Mouse (Mus musculus) ES-E14 (cell line): ENCODE data around the gene Zfp382. TPM values are rescaled to one million over a fixed set of nuclear protein-coding genes. Genes with fewer than 3 reads are reported as not detected.

ENCODE experiments used
- DNase-seq: peaks from one replicate; pipeline ENCODE4 v3.0.0-alpha.2; 2013; ENCODE audit warnings: low read depth, low spot score
- H3K27ac ChIP-seq: 2 replicates; pipeline ENCODE4 v1.5.1; 2012; ENCODE audit warnings: low read depth, mild to moderate bottlenecking, low read length, moderate library complexity, mixed read lengths; ENCODE audit not compliant: poor library complexity, insufficient read depth, severe bottlenecking
- H3K36me3 ChIP-seq: 2 replicates; pipeline ENCODE4 v1.6.1; 2012; ENCODE audit warnings: mild to moderate bottlenecking, low read length, moderate library complexity, mixed read lengths; ENCODE audit not compliant: control insufficient read depth, poor library complexity, insufficient read depth, severe bottlenecking
- H3K4me1 ChIP-seq, 2 experiments: fragments of 150-350 bp in 1 of 2; sonication (generic) in 1 of 2; 2 replicates each; pipeline ENCODE4 v1.6.1; 2012; ENCODE audit warnings: low read length in 2 of 2, mild to moderate bottlenecking in 1 of 2, mixed read lengths in 1 of 2; ENCODE audit not compliant: control insufficient read depth in 2 of 2, insufficient read depth in 2 of 2, poor library complexity in 1 of 2
- H3K4me3 ChIP-seq, 2 experiments: fragments of 150-350 bp in 1 of 2; sonication (generic) in 1 of 2; 2 replicates each; pipeline ENCODE4 v1.5.1; 2012; ENCODE audit warnings: low read length in 2 of 2, low read depth in 1 of 2, mild to moderate bottlenecking in 1 of 2, mixed read lengths in 1 of 2; ENCODE audit not compliant: insufficient read depth in 1 of 2, poor library complexity in 1 of 2, severe bottlenecking in 1 of 2
- H3K9ac ChIP-seq: 2 replicates; pipeline ENCODE4 v1.6.1; 2012; ENCODE audit warnings: low read depth, mild to moderate bottlenecking, low read length, mixed read lengths; ENCODE audit not compliant: poor library complexity, insufficient read depth, severe bottlenecking
- H3K9me3 ChIP-seq: fragments of 150-350 bp; sonication (generic); 2 replicates; pipeline ENCODE4 v1.6.1; 2012; ENCODE audit warnings: low read depth, mild to moderate bottlenecking, low read length; ENCODE audit not compliant: control insufficient read depth, insufficient read depth
- CHD2 ChIP-seq: IDR thresholded peaks from 2 replicates; pipeline ENCODE4 v1.6.1; 2014; ENCODE audit warnings: mild to moderate bottlenecking, low read depth, low read length, inconsistent platforms
- HCFC1 ChIP-seq: IDR thresholded peaks from 2 replicates; pipeline ENCODE4 v1.6.1; 2012; ENCODE audit warnings: low read length, inconsistent platforms, borderline replicate concordance; ENCODE audit not compliant: insufficient read depth
- MAFK ChIP-seq: IDR thresholded peaks from 2 replicates; pipeline ENCODE4 v1.6.1; 2014; ENCODE audit warnings: mild to moderate bottlenecking, low read depth, low read length, inconsistent platforms; ENCODE audit not compliant: insufficient read depth
- ZC3H11A ChIP-seq: IDR thresholded peaks from 2 replicates; pipeline ENCODE4 v1.6.1; 2012; ENCODE audit warnings: low read depth, mild to moderate bottlenecking, inconsistent platforms, low read length, borderline replicate concordance
- ZNF384 ChIP-seq: IDR thresholded peaks from 2 replicates; pipeline ENCODE4 v1.6.1; 2012; ENCODE audit warnings: low read depth, low read length, inconsistent platforms
- in situ Hi-C, 2 experiments: fragments of 600-800 bp; cut with MboI; formaldehyde crosslinking; loops; one replicate each; pipeline ENCODE4 v1.15.1; 2025; ENCODE audit warnings: low sequenced_read_pairs in 2 of 2, inconsistent platforms in 1 of 2; ENCODE audit not compliant: unreplicated experiment in 2 of 2
- total RNA-seq: library from RNA; depleted of rRNA; stranded (reverse); fragments of 300-350 nt; gene quantifications from 2 replicates; pipeline ENCODE4 v1.2.3, GENCODE M21; 2012

Zfp382 gene
- total RNA-seq, 1 experiment, result 5.3 TPM

DNA sequence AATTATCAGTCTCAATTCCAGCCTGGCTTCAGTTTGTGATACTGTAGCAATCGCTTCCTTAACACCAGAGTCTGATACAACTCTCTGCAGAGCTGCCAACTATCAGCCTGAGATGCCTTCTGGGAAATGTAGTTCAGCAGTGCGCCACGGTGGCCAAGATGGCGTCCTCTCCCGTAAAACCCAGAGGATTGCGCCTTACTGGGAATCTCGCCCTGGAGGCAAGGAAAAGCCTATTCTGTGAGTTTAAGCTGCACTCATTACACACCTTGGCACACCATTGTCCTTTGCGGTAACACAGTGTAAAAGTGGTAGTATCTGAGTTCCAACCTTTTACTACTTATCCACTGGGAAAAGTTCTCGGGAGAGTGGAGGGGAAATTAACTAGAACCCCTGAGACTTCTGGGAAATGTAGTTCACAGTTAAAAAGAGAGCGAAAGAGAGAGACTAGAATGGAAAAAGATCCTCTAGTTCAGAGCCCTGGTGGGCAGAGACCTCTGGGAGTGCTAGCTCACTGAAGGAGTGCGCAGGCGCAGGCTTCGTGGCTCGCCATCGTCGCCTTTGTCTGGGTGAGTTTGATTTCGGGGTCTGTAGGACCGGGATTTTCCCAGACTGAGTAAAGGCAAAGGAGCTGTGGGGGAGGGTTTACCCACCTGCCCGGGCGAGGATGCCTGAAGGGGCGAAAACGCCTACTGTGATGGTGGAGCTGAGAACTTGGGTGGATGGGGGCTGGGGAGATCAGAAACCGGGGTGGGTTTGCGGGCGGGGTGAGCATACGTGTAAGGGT lies 26.9 kb upstream of the Zfp382 start, which contains the start of gene Zfp260:
TSS of gene Zfp260 (plus strand) at position 132 of the 784 bp plus-strand sequence.
- Histone ChIP-seq H3K4me3 (peak within 1 kb of the TSS; percentile 77 to 82), H3K4me1 (peaks cover 2 to 18% of the 10 kb centered on the region in 2 experiments; a peak in 2 of 4 replicates), H3K9me3 (no peaks in the 10 kb centered on the region), H3K9ac (peak within 1 kb of the TSS; percentile 95), H3K27ac (peak within 1 kb of the TSS; percentile 80), H3K36me3 (no peaks in the 10 kb centered on the region)
- no peak for TF ChIP-seq ZC3H11A
- no peak for TF ChIP-seq MAFK
- no peak for TF ChIP-seq ZNF384
- TF ChIP-seq CHD2, result 0 out of 2 replicates have a peak, but pooled peaks have one; percentile 68
- TF ChIP-seq HCFC1, result peak; percentile 92
- in situ Hi-C loops, result no loop called here
- peak; percentile 91 for DNase-seq

DNA sequence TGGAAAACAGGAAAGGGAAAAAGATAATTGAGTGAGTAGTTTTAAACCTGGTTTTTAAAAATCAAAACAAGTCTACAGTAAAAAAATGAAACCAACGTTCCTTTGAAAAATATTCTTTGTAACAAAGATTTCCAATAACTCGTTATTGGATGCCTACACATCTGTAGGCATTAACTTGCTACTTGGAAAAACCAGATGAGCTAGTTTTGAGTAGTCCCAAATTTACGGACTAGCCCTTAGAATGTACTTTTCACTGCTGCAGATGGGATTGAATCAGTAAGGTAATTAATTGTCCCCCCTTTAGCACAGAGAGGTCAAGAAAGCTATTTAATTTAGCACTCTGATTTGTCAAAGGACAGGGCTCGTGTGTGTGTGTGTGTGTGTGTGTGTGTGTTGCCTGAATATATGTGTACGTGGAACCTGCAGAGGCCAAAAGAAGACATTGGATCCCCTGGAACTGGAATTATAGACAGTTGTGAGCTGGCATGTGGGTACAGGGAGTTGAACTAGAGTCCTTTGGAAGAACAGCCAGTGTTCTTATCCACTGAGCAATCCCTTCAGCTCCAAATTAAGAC lies 26.1 kb upstream of the Zfp382 start:
- TF ChIP-seq HCFC1 (no peak), CHD2 (no peak), ZC3H11A (no peak)
- DNase-seq, result no peak
- Histone ChIP-seq H3K4me1 (peaks cover 2 to 18% of the 10 kb centered on the region in 2 experiments; a peak in 2 of 4 replicates), H3K4me3 (peak overlapping the region; percentile 77 to 82), H3K36me3 (no peaks in the 10 kb centered on the region), H3K27ac (no peak overlapping the region; the same call in 1 of the 2 replicates), H3K9ac (peak overlapping the region; percentile 66; the same call in 1 of the 2 replicates), H3K9me3 (no peaks in the 10 kb centered on the region)
- in situ Hi-C loops, result no loop called here

DNA sequence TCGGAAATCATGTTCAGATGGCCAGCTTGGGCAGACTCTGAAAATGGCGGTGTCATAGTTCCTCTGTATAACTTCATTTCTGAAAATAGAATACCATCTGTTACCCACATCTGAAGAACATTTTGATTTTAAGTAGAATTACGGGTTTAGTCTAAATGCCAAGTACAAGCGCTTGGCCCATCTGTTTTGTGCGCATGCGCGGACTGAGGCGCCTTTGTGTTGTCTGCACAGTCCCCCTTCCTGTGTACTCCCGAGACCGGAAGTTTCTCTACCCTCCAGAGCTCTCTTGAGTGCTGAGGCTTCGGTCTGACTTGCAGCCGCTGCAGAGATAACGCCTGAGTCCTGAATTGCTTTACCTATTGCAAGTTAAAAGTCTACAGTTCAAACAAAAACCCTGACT lies 22.4 kb upstream of the Zfp382 start:
- no peaks in the 10 kb centered on the region for H3K9me3 ChIP-seq
- H3K4me3 ChIP-seq, result peak overlapping the region; percentile 17 to 19; a peak in 2 of 4 replicates
- peak overlapping the region; percentile 37; the same call in 1 of the 2 replicates for H3K9ac ChIP-seq
- TF ChIP-seq MAFK, result no peak
- no peak for TF ChIP-seq ZC3H11A
- no peak for TF ChIP-seq ZNF384
- TF ChIP-seq HCFC1, result no peak
- no peak for TF ChIP-seq CHD2
- H3K4me1 ChIP-seq, result peaks cover 2 to 10% of the 10 kb centered on the region in 2 experiments; a peak in 1 of 4 replicates
- H3K36me3 ChIP-seq, result peaks cover 4% of the 10 kb centered on the region; the same call in 1 of the 2 replicates
- H3K27ac ChIP-seq, result no peak overlapping the region
- no peak for DNase-seq
- in situ Hi-C loops, result no loop called here

DNA sequence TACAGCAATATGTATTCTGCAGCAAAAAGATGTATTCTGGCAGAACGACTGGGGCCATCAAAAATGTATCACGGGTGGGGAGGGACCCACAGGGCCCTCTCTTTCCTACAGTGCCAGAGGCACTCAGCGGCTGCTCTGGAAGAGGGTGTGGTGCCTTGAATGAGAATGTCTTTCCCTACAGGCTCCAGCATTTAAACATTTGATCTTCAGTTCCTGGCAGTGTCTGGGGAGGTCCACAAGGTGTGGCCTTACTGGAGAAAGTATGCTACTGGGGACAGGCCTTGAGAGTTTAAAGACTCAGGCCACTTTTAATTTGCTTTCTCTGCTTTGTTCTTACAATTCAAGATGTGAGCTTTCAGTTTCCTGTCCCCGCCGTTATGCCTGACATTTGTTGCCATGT lies 5.7 kb upstream of the Zfp382 start:
- DNase-seq, result no peak
- TF ChIP-seq MAFK, result no peak
- no peak for TF ChIP-seq ZNF384
- TF ChIP-seq CHD2, result no peak
- no peak for TF ChIP-seq ZC3H11A
- TF ChIP-seq HCFC1, result no peak
- H3K4me1 ChIP-seq, result no peaks in the 10 kb centered on the region
- no peak overlapping the region for H3K9ac ChIP-seq
- in situ Hi-C loops, result no loop called here
- 0 out of 2 replicates have a peak, but pooled peaks cover 3% of the 10 kb centered on the region for H3K9me3 ChIP-seq
- H3K36me3 ChIP-seq, result no peaks in the 10 kb centered on the region; the same call in 1 of the 2 replicates
- H3K27ac ChIP-seq, result no peak overlapping the region
- no peak overlapping the region for H3K4me3 ChIP-seq
